ENCODE assay signal across 28 mouse cellular contexts in genomic region chr11:51367334-51367733, GRCm38 (mm10).
DNase-seq lines count a peak whose midpoint lies in the region; ATAC-seq and TF ChIP-seq lines count a peak whose summit lies in the region.
"Had no signal": no experiment of that assay in that cellular context is flagged by ENCODE, and none has a peak within 500 bp of the region (broad histone marks: within the 10 kb centered on the region; RNA-seq: fewer than 3 reads in every experiment).

No protein-coding gene starts in this region.

- H3K36me3 ChIP-seq in heart, adult 2 months (ENCODE audit: control insufficient read depth, insufficient read depth, low read length) = no peaks in the 10 kb centered on the region
- H3K36me3 ChIP-seq: embryonic facial prominence, embryonic 13.5 days; forebrain, embryonic 10.5 days; forebrain, embryonic 15.5 days; hindbrain, embryonic 13.5 days; limb, embryonic 13.5 days had no signal

- TF ChIP-seq EP300 in heart, adult 2 months (IDR thresholded peaks at IDR 0.05; ENCODE audit: insufficient read depth, low read depth, low read length) = no peak

- no peak for TF ChIP-seq POLR2A in heart, adult 2 months (IDR thresholded peaks at IDR 0.05; ENCODE audit: insufficient read depth, low read depth, low read length)

- H3K4me3 ChIP-seq in heart, adult 2 months = no peak overlapping the region
- H3K4me3 ChIP-seq: embryonic facial prominence, embryonic 13.5 days; forebrain, embryonic 10.5 days; forebrain, embryonic 15.5 days; gastrocnemius, adult 2 months; hindbrain, embryonic 13.5 days; limb, embryonic 13.5 days had no signal

- no peak for TF ChIP-seq CTCF in heart, adult 2 months (IDR thresholded peaks at IDR 0.05)

- H3K4me1 ChIP-seq in heart, adult 2 months (ENCODE audit: control insufficient read depth, insufficient read depth, low read length) = peaks cover 1% of the 10 kb centered on the region; the same call in 1 of the 2 replicates
- H3K4me1 ChIP-seq: forebrain, embryonic 15.5 days had no signal

- no peak overlapping the region for H3K9ac ChIP-seq in heart, adult 2 months (ENCODE audit: low read depth, low read length)
- H3K9ac ChIP-seq: embryonic facial prominence, embryonic 13.5 days; forebrain, embryonic 15.5 days; hindbrain, embryonic 13.5 days; limb, embryonic 13.5 days; liver, embryonic 14.5 days; lung, embryonic 14.5 days had no signal

- peak; percentile 59; the same call in 1 of the 2 replicates for ATAC-seq in megakaryocyte, adult 5-6 weeks (ENCODE audit: poor library complexity, severe bottlenecking)
- ATAC-seq: forebrain, embryonic 15.5 days; Patski had no signal

- no peaks in the 10 kb centered on the region for H3K79me2 ChIP-seq in heart, adult 2 months (replicated peaks; ENCODE audit: control insufficient read depth, insufficient read depth, low read length)

- intact Hi-C loops in heart, adult 2 months (cut with DNase I) = no loop called here

- H3K27ac ChIP-seq in heart, adult 2 months = no peak overlapping the region
- H3K27ac ChIP-seq: embryonic facial prominence, embryonic 13.5 days; forebrain, embryonic 10.5 days; forebrain, embryonic 15.5 days; gastrocnemius, adult 2 months; hindbrain, embryonic 13.5 days; limb, embryonic 13.5 days; liver, embryonic 14.5 days had no signal

- DNase-seq in heart, adult 11 months = peak; percentile 91
- no peak for DNase-seq in heart, adult 2 months
- peak; percentile 1 for DNase-seq in urinary bladder, postnatal 10 days (ENCODE audit: low spot score)
- no peak for DNase-seq in urinary bladder, postnatal 25 days (ENCODE audit: low spot score)
- DNase-seq in right cerebral cortex, postnatal 14 days = no peak
- no peak for DNase-seq in frontal cortex, postnatal 14 days (ENCODE audit: low spot score in 2 of 2)
- DNase-seq: adrenal gland, postnatal 10 days; cerebellum, adult 11-12 months; cerebellum, adult 9-11 months; gastrocnemius, adult 2 months; gastrocnemius, postnatal 36 days; heart, postnatal 14 days; kidney, adult 11 months; kidney, postnatal 36 days; lung, embryonic 14.5 days; lung, postnatal 36 days; midbrain, embryonic 14.5 days; retina, postnatal 1 day; right cerebral cortex, postnatal 25 days; thymus, postnatal 14 days had no signal

- 35% methylated on average over 5 of the region's 5 CpGs for WGBS in heart, adult 2 months

- no peaks in the 10 kb centered on the region for H3K27me3 ChIP-seq in heart, adult 2 months (ENCODE audit: control insufficient read depth, insufficient read depth, low read length)
- H3K27me3 ChIP-seq: forebrain, embryonic 15.5 days; hindbrain, embryonic 13.5 days; limb, embryonic 13.5 days; Patski had no signal

Comparison
In these comparisons a context has a peak if more than half of its experiments do, and no peak if none do; other contexts are left out.
1. DNase-seq: peak in heart, adult 11 months (single experiment) and urinary bladder, postnatal 10 days (single experiment); none in heart, adult 2 months (0 of 2), urinary bladder, postnatal 25 days (single experiment), right cerebral cortex, postnatal 14 days (single experiment) and frontal cortex, postnatal 14 days (0 of 2).